Mouse (Mus musculus) layer of hippocampus, postnatal 36 days (tissue): ENCODE results near the gene Pkhd1. TPM values are rescaled to one million over a fixed set of nuclear protein-coding genes. Genes with fewer than 3 reads are reported as not detected.
A peak's percentile ranks its signal among the peaks of the same experiment; 100 is the strongest.

ENCODE experiments used
- DNase-seq, 2 experiments: peaks; one replicate each; pipeline ENCODE4 v3.0.0; 2022
- total RNA-seq, 2 experiments: library from RNA; stranded (reverse); gene quantifications; 2 replicates each; pipeline ENCODE4 v1.2.3; 2021

Pkhd1 gene
- not detected for total RNA-seq

DNA sequence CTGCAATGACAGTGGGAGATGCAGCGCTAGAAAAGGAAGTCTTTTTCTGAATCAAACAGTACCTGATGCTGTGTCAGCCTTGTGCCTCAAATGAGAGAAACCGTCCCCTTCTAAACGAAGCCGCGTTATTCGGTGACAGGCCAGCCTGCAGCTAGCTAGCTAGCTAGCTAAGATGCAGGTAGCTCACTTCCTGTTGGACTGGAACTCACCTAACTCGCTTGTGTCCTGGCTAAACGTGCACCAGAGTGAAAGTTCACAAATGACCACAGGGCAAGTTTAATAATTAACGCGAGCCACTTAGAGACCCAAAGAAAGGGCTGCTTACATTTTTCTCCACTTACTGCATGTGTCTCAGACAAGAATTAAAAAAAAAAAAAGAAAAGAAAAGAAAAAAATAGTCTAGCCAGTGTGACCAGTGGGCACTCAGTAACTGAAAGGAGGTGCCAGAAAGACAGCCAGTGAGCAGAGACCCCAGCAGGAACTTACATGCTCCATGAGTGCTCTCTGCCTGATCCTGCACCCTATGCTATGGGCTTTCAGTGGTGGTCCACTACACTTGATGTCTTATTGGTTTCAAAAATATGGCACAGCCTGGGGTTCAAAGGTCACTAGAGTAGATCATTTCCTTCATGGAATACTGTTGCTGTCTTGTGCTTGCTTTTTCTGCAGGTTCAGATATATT lies at the start of gene Pkhd1:
Gene Pkhd1 (minus strand): TSS at position 216 of the 682 bp plus-strand sequence.
- DNase-seq, result no peak

- DNase-seq, result no peak
Measured at GRCm38 (mm10) chr1:20667567-20667966, 49.7 kb upstream of the Pkhd1 start.

DNA sequence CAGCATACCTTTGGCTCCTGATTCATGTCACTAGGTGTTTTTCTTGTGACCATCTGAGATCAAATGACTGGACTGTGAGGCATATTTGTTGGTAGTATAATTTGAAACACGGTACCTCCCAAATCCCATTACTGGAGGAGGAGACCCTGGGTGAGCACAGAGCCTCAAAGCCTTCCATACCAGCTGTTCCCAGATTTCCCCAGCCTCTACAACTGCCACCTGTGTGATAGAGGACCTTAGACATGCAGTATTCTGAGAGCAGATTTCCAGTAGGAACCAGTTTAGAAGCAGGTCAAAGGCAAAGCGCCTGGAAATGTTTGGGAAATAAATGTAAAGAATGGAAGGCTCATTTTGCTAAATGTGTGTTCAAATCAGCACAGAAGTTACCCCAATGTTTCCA lies 48.4 kb upstream of the Pkhd1 start:
- no peak for DNase-seq

GRCm38 (mm10) chr1:20655085-20655484 lies 37.2 kb upstream of the Pkhd1 start:
- no peak for DNase-seq

- no peak for DNase-seq
Measured at GRCm38 (mm10) chr1:20653513-20654506, 35.9 kb upstream of the Pkhd1 start.

- DNase-seq, result no peak
Measured at GRCm38 (mm10) chr1:20634856-20635255, 17.0 kb upstream of the Pkhd1 start.

DNA sequence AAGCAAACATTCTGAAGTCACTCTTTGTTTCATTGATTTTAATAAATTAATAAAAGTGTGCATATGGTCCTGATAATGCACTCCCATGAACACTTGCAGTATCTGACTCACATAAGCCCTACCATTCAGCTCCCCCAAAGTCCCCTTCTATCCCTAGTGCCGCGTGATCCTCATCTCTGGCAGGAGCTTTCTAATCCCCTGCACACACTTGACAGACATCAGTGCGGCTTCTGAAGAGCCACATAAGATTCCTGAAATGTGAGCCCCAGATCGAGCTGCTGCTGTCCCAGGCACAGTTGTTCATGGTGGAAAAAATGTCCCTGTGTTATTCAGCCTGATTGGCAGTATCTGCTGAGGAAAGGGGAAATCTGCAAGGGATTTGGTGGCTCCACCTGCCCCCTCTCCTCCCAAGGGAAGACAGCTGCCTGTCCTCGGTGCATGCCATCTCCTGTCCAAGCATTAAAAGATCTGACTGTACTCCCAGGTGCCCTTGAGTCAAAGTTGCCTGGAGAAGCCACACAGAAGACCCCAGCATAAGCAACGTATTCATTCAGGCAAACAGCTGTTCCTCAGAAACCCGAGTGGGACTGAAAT lies 15.5 kb upstream of the Pkhd1 start:
- DNase-seq, result no peak

DNA sequence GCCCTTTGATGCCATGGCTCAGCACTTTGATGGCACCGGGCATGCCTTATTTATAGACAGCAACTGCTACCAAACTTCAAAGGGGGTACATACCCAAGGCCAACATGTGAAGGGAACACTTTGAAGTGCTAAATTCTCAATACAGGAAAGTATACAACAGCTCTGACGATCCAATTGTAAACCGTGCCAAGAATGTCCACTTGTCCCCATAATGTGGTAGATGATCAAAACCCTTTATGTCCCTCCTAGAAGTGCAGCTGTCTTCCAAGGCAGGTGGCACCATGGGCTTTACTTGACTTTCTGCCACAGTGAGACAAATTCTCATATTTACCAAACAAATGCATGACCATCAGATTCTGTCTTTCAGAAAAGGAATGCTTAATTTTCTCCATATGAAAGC lies 6.7 kb upstream of the Pkhd1 start:
- DNase-seq, result no peak

- DNase-seq, result no peak
Measured at GRCm38 (mm10) chr1:20623375-20623774, 5.5 kb upstream of the Pkhd1 start.

DNA sequence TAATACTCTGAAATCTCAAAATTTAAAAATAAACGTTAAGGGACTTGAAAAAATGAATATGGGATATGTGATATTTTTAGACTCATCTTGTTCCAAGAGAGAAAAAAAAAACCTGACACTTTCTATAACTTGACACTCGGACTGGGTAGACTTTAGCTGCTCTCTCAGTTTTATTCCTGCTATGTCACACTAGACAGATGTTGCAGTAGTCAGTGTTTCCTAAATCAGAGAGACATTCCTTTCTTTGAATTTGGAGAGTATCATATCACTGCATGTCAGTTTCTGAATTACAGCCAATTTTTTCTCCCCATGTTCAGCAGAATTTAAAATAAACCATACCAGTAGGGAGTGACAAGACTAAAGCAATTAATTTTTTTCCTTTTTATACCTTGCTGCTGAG lies 2.7 kb upstream of the Pkhd1 start:
- no peak for DNase-seq

- no peak for DNase-seq
Measured at GRCm38 (mm10) chr1:20619363-20619762, 1.5 kb upstream of the Pkhd1 start.

GRCm38 (mm10) chr1:20612643-20613042 lies 5.2 kb downstream of the Pkhd1 start:
- peak; percentile 11 to 16 for DNase-seq

GRCm38 (mm10) chr1:20605489-20605888 lies 12.4 kb downstream of the Pkhd1 start:
- DNase-seq, result no peak

DNA sequence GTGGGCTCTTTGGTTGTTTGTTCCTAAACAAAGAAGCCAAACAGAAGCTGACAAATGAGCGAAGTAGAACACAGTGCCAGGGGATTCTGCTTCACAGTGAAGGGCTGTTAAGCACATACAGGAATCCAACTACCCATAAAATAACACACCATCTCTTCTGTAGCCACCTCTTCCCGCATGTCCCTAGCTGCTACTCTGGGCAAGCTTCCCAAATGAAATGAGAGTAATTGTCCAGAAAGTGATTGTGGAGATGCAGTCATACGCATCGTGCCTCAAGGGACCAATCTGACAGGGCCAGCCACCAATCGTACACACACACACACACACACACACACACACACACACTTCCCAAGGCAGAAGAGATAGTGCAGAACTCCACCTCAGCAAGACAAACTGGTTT lies 27.4 kb downstream of the Pkhd1 start:
- no peak for DNase-seq

- DNase-seq, result no peak
Measured at GRCm38 (mm10) chr1:20571469-20571868, 46.4 kb downstream of the Pkhd1 start.

- DNase-seq, result no peak
Measured at GRCm38 (mm10) chr1:20569430-20569829, 48.4 kb downstream of the Pkhd1 start.

- DNase-seq, result no peak
Measured at GRCm38 (mm10) chr1:20558443-20558842, 59.4 kb downstream of the Pkhd1 start.

DNA sequence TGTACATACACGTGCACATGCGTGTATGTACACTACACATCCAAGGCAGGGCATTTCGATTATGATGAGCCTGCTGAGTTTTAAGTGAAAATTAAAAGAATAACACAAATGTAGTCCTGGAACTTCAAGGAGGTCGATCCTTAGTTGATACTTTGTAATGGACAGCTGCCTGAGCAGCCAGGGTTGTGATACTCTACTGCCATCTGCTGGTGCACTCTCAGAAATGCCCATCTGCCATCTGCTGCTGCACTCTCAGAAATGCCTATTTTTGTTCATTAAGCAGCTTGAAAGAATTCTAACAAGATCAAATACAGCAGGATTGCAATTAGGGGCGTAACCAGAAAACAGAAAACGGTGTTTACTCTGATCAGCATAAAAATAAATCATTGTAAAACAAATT lies 63.5 kb downstream of the Pkhd1 start:
- DNase-seq, result peak; percentile 31 to 42

DNA sequence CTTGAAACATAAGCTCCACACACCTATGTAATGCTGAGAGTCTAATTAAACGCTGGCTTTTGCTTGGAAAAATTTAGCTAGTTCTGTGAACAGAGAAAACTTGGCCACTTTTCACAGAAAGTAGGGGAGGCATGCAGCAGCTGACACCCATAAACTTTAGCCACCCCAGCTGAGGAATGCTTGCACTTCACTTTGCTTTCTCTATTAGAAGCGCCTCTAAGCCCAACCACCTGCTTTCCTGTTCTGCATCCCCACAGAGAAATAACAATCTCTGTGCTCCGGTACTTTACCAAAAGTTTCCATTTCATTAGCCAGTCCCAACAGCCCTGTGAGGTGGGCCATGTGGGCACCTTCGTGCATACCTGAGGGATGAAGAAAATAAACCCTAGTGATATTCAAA lies 66.5 kb downstream of the Pkhd1 start:
- DNase-seq, result no peak

GRCm38 (mm10) chr1:20544526-20544925 lies 73.3 kb downstream of the Pkhd1 start:
- no peak for DNase-seq

- DNase-seq, result peak; percentile 13 to 59
Measured at GRCm38 (mm10) chr1:20513364-20514084, 104.3 kb downstream of the Pkhd1 start.

- no peak for DNase-seq
Measured at GRCm38 (mm10) chr1:20498965-20499364, 118.9 kb downstream of the Pkhd1 start.

- no peak for DNase-seq
Measured at GRCm38 (mm10) chr1:20486087-20486486, 131.8 kb downstream of the Pkhd1 start.
